Mouse (Mus musculus) hematopoietic multipotent progenitor cell, adult 10-12 weeks (in vitro differentiated cells): ENCODE results near the gene Slc9a3. TPM values are rescaled to one million over a fixed set of nuclear protein-coding genes. Genes with fewer than 3 reads are reported as not detected.

ENCODE experiments used
- polyA plus RNA-seq: library from polyadenylated mRNA; stranded (reverse); fragments of >175 nt; gene quantifications from 2 replicates; pipeline ENCODE4 v1.2.3, GENCODE M21; 2012; ENCODE audit warnings: low replicate concordance

Gene Slc9a3
- not detected in 2 replicates for polyA plus RNA-seq

DNA sequence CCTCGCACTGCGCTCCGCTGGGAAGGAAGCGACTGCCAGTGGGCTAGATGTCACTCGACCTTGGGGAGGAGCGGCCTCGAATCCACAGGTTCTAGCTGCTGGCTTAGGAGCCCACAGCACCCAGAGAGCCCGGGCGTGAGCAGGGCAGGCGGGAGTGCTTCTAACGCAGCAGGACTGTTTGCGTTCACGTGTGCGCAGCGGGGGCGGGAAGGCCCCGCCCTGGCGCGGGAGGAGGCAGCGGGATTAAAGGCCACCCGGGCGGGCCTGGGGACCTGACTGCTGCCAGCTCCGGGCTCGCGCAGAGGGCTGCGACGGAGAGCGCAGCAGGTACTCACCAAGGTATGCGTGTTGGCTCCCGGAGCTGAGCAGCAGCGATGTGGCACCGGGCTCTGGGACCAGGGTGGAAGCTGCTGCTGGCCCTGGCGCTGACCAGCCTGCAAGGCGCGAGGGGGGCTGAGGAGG, at the start of gene Slc9a3:
Gene Slc9a3 (plus strand): TSS at position 317 of the 462 bp plus-strand sequence.

DNA sequence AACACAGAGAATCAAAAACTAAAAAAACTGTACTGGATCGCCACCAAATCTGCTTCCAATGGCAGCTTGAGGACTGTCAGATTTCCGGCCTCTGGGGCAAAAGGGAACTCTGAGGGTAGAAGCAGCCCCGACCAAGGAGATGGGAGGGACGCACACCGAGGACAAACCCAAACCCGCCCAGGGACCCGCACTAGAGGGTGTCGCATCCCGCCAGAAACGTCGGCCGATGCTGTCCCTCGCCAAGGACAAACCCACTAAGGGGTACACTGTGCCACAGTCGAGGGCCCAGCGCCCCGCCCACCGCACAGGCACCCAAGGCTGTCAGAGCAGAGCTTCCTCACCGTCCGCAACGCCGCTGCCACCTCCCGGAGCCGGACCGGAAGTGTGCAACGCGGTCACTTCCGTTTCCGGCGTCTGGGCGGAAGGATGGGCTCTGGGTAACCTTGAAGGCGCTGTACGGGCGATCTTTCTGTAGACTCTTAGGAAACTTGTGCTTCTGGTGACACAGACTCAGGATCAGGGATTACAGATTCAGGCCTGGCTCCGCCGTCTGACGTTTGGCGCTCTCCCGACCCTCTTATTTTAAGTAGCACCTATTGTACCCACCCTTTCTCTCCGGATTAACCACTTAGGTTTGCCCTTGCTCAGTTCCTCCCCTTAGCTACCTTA, 87.2 kb downstream of the Slc9a3 start, which contains the start of gene Exoc3:
Gene Exoc3 (minus strand): TSS at position 416 of the 669 bp plus-strand sequence.

Other genes with a start within 250 kb of the Slc9a3 start
- gene Trip13, start 183.7 kb upstream of the Slc9a3 start, polyA plus RNA-seq, result 0.24 and 0.33 TPM in 2 replicates
- gene Brd9, start 183.6 kb upstream of the Slc9a3 start, polyA plus RNA-seq, result 37.8 and 41.1 TPM in 2 replicates
- gene Zdhhc11, start 157.6 kb upstream of the Slc9a3 start, polyA plus RNA-seq, result not detected in 2 replicates
- gene Tppp, start 112.0 kb upstream of the Slc9a3 start, polyA plus RNA-seq, result 0.45 and 1.9 TPM in 2 replicates
- 0.31 and 3.7 TPM in 2 replicates for gene Cep72, start 59.2 kb upstream of the Slc9a3 start, polyA plus RNA-seq
- gene Exoc3, start 87.3 kb downstream of the Slc9a3 start, polyA plus RNA-seq, result 4.9 and 39.6 TPM in 2 replicates
- 0.20 and 0.43 TPM in 2 replicates for gene Ahrr, start 170.9 kb downstream of the Slc9a3 start, polyA plus RNA-seq
- gene Pdcd6, start 196.1 kb downstream of the Slc9a3 start, polyA plus RNA-seq, result 28.1 and 45.7 TPM in 2 replicates
- 21.8 and 32.3 TPM in 2 replicates for gene Sdha, start 228.8 kb downstream of the Slc9a3 start, polyA plus RNA-seq
- gene Ccdc127, start 228.9 kb downstream of the Slc9a3 start, polyA plus RNA-seq, result 0.22 and 0.85 TPM in 2 replicates
- not detected in 2 replicates for gene Lrrc14b, start 242.5 kb downstream of the Slc9a3 start, polyA plus RNA-seq